Mouse (Mus musculus) limb, embryonic 14.5 days (tissue): Measurements from ENCODE around the gene St3gal6. TPM values are rescaled to one million over a fixed set of nuclear protein-coding genes. Genes with fewer than 3 reads are reported as not detected.
"Not testable (repeated sequence)": the region's sequence is repeated elsewhere in the genome, so short reads cannot be mapped to it uniquely, and the experiment has no call there.

Source experiments
- ATAC-seq: fragments of 200-750 bp; cut with Nextera tagmentation; 2 replicates; pipeline ENCODE4 v1.8.0; 2017; ENCODE audit warnings: low read depth, moderate number of reproducible peaks, moderate TSS enrichment; ENCODE audit not compliant: low FRiP score
- DNase-seq: peaks from one replicate; pipeline ENCODE4 v3.0.0-alpha.2; 2015; ENCODE audit warnings: low spot score
- H3K27ac ChIP-seq: fragments of 300-500 bp; sonication (generic); replicated peaks from 2 replicates; pipeline ENCODE4 v1.5.1; 2014; ENCODE audit warnings: low read depth, mild to moderate bottlenecking, low read length, moderate library complexity, mixed read lengths
- H3K27me3 ChIP-seq: fragments of 300-500 bp; sonication (generic); 2 replicates; pipeline ENCODE4 v1.6.1; 2014; ENCODE audit warnings: low read length, mixed read lengths; ENCODE audit not compliant: control insufficient read depth, insufficient read depth
- H3K36me3 ChIP-seq: fragments of 300-500 bp; sonication (generic); 2 replicates; pipeline ENCODE4 v1.6.1; 2014; ENCODE audit warnings: mild to moderate bottlenecking, low read length, moderate library complexity, mixed read lengths; ENCODE audit not compliant: control insufficient read depth, insufficient read depth
- H3K4me1 ChIP-seq: fragments of 300-500 bp; sonication (generic); 2 replicates; pipeline ENCODE4 v1.6.1; 2014; ENCODE audit warnings: antibody characterized with exemption, low read length, mixed read lengths; ENCODE audit not compliant: control insufficient read depth, insufficient read depth
- H3K4me2 ChIP-seq: fragments of 300-500 bp; sonication (generic); replicated peaks from 2 replicates; pipeline ENCODE4 v1.6.1; 2014; ENCODE audit warnings: low read depth, mild to moderate bottlenecking, low read length, moderate library complexity; ENCODE audit not compliant: severe bottlenecking
- H3K4me3 ChIP-seq: fragments of 300-500 bp; sonication (generic); replicated peaks from 2 replicates; pipeline ENCODE4 v1.5.1; 2014; ENCODE audit warnings: low read length
- H3K9ac ChIP-seq: fragments of 300-500 bp; sonication (generic); 2 replicates; pipeline ENCODE4 v1.6.1; 2014; ENCODE audit warnings: mild to moderate bottlenecking, low read depth, low read length, moderate library complexity; ENCODE audit not compliant: severe bottlenecking
- H3K9me3 ChIP-seq: fragments of 300-500 bp; sonication (generic); 2 replicates; pipeline ENCODE4 v1.6.1; 2016; ENCODE audit warnings: low read length; ENCODE audit not compliant: control insufficient read depth
- POLR2A ChIP-seq: fragments of 200-500 bp; IDR thresholded peaks from 2 replicates; pipeline ENCODE4 v1.8.0; 2012; ENCODE audit warnings: inconsistent platforms, mild to moderate bottlenecking, moderate library complexity, borderline replicate concordance; ENCODE audit not compliant: insufficient read depth, insufficient read length; ENCODE audit errors: extremely low read depth
- WGBS: fragments of 180-500 bp; shearing (Covaris S2); extraction: QIAGEN DNeasy Blood & Tissue Kit; methylation state at CpG from one replicate; pipeline ENCODE4 v1.1.7; 2014; 5-methylcytosine and 5-hydroxymethylcytosine counted together
- polyA plus RNA-seq, 2 experiments: library from polyadenylated mRNA; depleted of rRNA in 1 of 2; stranded (reverse) in 1 of 2; unstranded in 1 of 2; fragments of >200 nt; fragmentation: Nextera tagmentation in 1 of 2; extraction: Ambion mirVana in 1 of 2; gene quantifications; 2 replicates each; pipeline versions ENCODE4 v1.2.1 to v1.2.3; 2012 to 2014

St3gal6 gene
- polyA plus RNA-seq, 2 experiments, result 12.8 to 15.2 TPM

GRCm38 (mm10) chr16:58470061-58470460, 54.0 kb downstream of the St3gal6 start:
- DNase-seq (no peak), ATAC-seq (no peak)
- H3K27ac ChIP-seq, result no peak overlapping the region
- 82% methylated on average over 8 of the region's 8 CpGs for WGBS
- TF ChIP-seq POLR2A, result no peak
- H3K4me3 ChIP-seq, result no peak overlapping the region
- no peaks in the 10 kb centered on the region for H3K9me3 ChIP-seq
- H3K36me3 ChIP-seq, result peaks cover 53% of the 10 kb centered on the region
- H3K4me2 ChIP-seq, result no peak overlapping the region
- no peak overlapping the region for H3K9ac ChIP-seq
- H3K27me3 ChIP-seq, result no peaks in the 10 kb centered on the region
- H3K4me1 ChIP-seq, result no peaks in the 10 kb centered on the region

- 90% methylated on average over 9 of the region's 9 CpGs for WGBS
- H3K9ac ChIP-seq, result no peak overlapping the region
- H3K4me3 ChIP-seq, result no peak overlapping the region
- no peaks in the 10 kb centered on the region for H3K9me3 ChIP-seq
- DNase-seq, result no peak
- H3K27me3 ChIP-seq, result no peaks in the 10 kb centered on the region
- no peak overlapping the region for H3K4me2 ChIP-seq
- H3K4me1 ChIP-seq, result no peaks in the 10 kb centered on the region
- H3K27ac ChIP-seq, result no peak overlapping the region
- H3K36me3 ChIP-seq, result peaks cover 57% of the 10 kb centered on the region
- TF ChIP-seq POLR2A, result no peak
- no peak for ATAC-seq
Observed at GRCm38 (mm10) chr16:58465412-58465811, 58.6 kb downstream of the St3gal6 start.

DNA sequence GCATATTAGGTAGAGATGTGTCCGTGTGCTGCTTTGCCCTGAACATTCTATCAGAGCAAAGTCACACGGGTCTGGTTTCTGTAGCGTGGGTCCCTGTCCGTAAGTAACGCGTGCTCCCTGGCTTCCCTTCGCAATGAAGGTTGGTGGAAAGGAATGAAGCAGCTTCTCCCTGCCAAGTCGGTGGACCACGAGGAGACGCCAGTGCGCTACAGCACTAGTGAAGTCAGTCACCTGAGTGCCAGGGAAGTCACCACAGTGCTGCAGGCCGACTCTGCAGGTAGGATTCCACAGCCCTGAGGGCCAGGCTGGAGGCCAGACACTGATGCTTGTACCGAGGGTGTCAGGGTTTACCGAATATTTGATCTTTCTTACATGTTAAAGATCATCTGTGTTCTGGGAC, 60.0 kb downstream of the St3gal6 start:
- 96% methylated on average over 14 of the region's 14 CpGs for WGBS
- no peaks in the 10 kb centered on the region for H3K9me3 ChIP-seq
- no peak for TF ChIP-seq POLR2A

DNA sequence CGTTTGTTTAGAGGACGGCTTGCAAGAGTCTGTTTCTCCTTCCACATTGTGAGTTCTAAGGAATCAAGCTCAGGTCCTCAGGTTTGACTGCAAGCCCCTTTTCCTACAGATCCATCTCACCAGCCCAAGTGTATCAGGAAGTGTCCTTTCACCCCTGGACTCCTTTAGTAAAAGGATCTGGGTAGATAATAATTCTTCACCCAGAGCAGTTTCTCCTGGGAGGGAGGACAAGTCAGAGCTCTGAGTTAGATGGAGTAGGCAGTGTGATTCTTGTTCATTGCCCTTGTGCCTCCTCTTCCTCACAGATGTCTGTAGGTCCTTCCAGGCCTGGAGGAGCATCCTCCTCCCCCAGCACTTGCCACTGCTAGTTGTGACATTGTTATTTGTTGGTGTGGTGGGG, 61.5 kb downstream of the St3gal6 start:
- TF ChIP-seq POLR2A, result no peak
- ATAC-seq, result no peak
- Histone ChIP-seq H3K4me3 (no peak overlapping the region), H3K9me3 (no peaks in the 10 kb centered on the region), H3K9ac (no peak overlapping the region), H3K36me3 (peaks cover 69% of the 10 kb centered on the region), H3K4me2 (no peak overlapping the region), H3K27ac (no peak overlapping the region), H3K27me3 (no peaks in the 10 kb centered on the region), H3K4me1 (no peaks in the 10 kb centered on the region)
- DNase-seq, result no peak
- 94% methylated on average over 2 of the region's 2 CpGs for WGBS

More for the DNA sequence above, 60.0 kb downstream of the St3gal6 start:
- H3K27ac ChIP-seq, result no peak overlapping the region
- no peaks in the 10 kb centered on the region for H3K27me3 ChIP-seq
- ATAC-seq (no peak), DNase-seq (no peak)
- H3K4me1 ChIP-seq, result no peaks in the 10 kb centered on the region
- no peak overlapping the region for H3K4me2 ChIP-seq
- H3K9ac ChIP-seq, result no peak overlapping the region
- peaks cover 65% of the 10 kb centered on the region for H3K36me3 ChIP-seq
- no peak overlapping the region for H3K4me3 ChIP-seq

DNA sequence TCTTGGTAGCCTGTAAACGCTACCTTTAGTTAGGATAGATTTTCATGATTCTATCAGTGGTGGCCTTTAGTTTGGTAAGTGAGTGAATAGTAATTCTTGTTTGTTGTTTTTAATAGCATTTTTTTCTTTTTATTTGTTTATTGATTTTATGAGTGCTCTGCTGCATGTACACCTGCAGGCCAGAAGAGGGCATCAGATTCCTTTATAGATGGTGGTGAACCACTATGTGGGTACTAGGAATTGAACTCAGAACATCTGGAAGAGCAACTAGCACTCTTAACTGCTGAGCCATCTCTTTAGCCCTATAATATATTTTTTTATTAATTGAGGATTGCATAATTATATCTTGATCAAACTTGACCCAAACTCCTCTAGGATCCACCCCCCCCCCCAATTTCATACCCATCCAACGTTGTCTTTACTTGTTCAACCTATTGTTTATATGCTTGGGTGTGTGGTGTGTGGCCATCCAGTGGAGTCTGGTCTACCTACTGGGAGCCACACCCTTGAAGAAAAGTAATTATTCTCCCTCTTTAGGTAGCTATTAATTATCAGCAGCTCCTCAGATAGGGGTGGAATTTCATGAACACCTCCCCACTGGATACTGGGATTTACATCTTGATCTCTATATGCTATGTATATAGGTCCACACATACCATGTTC, 62.1 kb downstream of the St3gal6 start:
- no peaks in the 10 kb centered on the region for H3K4me1 ChIP-seq
- no peak overlapping the region for H3K4me2 ChIP-seq
- WGBS, result 91% methylated on average over 2 of the region's 2 CpGs
- H3K27ac ChIP-seq, result no peak overlapping the region
- peaks cover 74% of the 10 kb centered on the region for H3K36me3 ChIP-seq
- no peak overlapping the region for H3K4me3 ChIP-seq
- no peak for DNase-seq
- no peak for TF ChIP-seq POLR2A
- H3K9ac ChIP-seq, result no peak overlapping the region
- no peak for ATAC-seq
- no peaks in the 10 kb centered on the region for H3K27me3 ChIP-seq
- no peaks in the 10 kb centered on the region for H3K9me3 ChIP-seq

DNA sequence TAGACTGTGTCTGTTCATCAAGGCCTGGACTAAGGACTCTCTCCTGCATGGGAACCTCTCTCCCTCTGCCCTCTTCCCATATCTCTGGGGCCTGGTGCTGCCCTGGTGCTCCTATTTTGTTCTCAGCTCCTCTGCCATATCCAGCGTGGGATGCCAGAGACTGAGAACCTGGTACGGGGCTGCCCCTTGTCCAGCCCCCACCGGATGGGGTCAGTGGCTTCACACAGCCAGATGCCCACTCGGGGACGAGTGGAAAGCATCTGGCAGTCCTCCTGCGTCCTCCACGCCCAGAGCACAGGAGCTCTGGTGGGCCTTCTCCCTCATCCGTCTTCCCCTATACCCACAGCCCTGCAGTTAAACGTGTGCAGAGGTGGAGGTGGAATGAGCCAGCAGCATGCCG, 63.7 kb downstream of the St3gal6 start:
- ATAC-seq (no peak), DNase-seq (no peak)
- no peak overlapping the region for H3K4me3 ChIP-seq
- H3K4me2 ChIP-seq, result no peak overlapping the region
- TF ChIP-seq POLR2A, result no peak
- H3K36me3 ChIP-seq, result peaks cover 65% of the 10 kb centered on the region
- no peaks in the 10 kb centered on the region for H3K9me3 ChIP-seq
- no peak overlapping the region for H3K27ac ChIP-seq
- H3K9ac ChIP-seq, result no peak overlapping the region
- 85% methylated on average over 10 of the region's 10 CpGs for WGBS
- H3K4me1 ChIP-seq, result no peaks in the 10 kb centered on the region
- H3K27me3 ChIP-seq, result no peaks in the 10 kb centered on the region

DNA sequence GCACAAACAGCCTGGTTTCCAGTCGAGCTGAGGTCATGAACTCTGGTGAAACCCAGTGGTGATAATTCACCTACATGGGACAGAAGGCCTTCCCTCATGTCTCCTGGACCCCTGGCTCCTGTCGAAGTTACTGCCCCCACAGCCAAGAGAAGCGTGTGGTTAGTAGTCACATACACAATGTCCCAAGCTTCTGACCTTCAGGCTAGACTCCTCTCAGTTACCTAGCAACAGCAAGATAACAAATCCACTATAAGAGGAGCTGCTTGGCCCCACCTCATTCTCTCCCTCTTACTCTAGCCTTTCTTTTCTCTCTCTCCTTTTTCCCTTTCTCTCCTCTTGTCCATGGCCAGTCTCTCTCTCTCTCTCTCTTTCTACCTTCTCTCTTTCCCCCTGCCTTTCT, 64.1 kb downstream of the St3gal6 start:
- not testable (repeated sequence) for ATAC-seq, H3K9ac ChIP-seq, H3K27me3 ChIP-seq, H3K4me3 ChIP-seq, DNase-seq, H3K9me3 ChIP-seq, H3K4me2 ChIP-seq, H3K27ac ChIP-seq, H3K4me1 ChIP-seq
- peaks cover 60% of the 10 kb centered on the region for H3K36me3 ChIP-seq
- WGBS, result 54% methylated on average over 3 of the region's 3 CpGs
